ENCODE assay signal across 16 mouse cellular contexts in genomic region chr15:6154706-6155105, GRCm38 (mm10).
DNase-seq lines count a peak whose midpoint lies in the region; ATAC-seq and TF ChIP-seq lines count a peak whose summit lies in the region.
"Had no signal": no experiment of that assay in that cellular context is flagged by ENCODE, and none has a peak within 500 bp of the region (broad histone marks: within the 10 kb centered on the region; RNA-seq: fewer than 3 reads in every experiment).

No protein-coding gene starts in this region.

- H3K4me3 ChIP-seq in hindbrain, embryonic 11.5 days (ENCODE audit: low read depth, low read length): no peak overlapping the region
- no peak overlapping the region for H3K4me3 ChIP-seq in hindbrain, embryonic 10.5 days
- H3K4me3 ChIP-seq in cerebellum, adult 2 months (replicated peaks; ENCODE audit: insufficient read depth, low read depth, low read length): no peak overlapping the region
- H3K4me3 ChIP-seq: heart, embryonic 15.5 days; limb, embryonic 15.5 days; megakaryocyte, embryonic 14.5 days had no signal

- WGBS in hindbrain, embryonic 11.5 days: 61% methylated on average over 9 of the region's 9 CpGs
- WGBS in hindbrain, embryonic 10.5 days: 69% methylated on average over 9 of the region's 9 CpGs
- WGBS in cerebellum, adult 2 months: 61% methylated on average over 9 of the region's 9 CpGs

- no peak for TF ChIP-seq CTCF in cerebellum, adult 2 months (IDR thresholded peaks at IDR 0.05; ENCODE audit: borderline replicate concordance, insufficient read depth, low read depth, low read length)

- no peak for TF ChIP-seq POLR2A in cerebellum, adult 2 months (IDR thresholded peaks at IDR 0.05; ENCODE audit: borderline replicate concordance, insufficient read depth, low read length)

- H3K9me3 ChIP-seq in hindbrain, embryonic 11.5 days (ENCODE audit: control insufficient read depth, low read length): no peaks in the 10 kb centered on the region
- no peaks in the 10 kb centered on the region for H3K9me3 ChIP-seq in hindbrain, embryonic 10.5 days
- H3K9me3 ChIP-seq: heart, embryonic 15.5 days; limb, embryonic 15.5 days had no signal

- no peaks in the 10 kb centered on the region for H3K27me3 ChIP-seq in hindbrain, embryonic 11.5 days (ENCODE audit: control insufficient read depth, insufficient read depth, low read length)
- no peaks in the 10 kb centered on the region for H3K27me3 ChIP-seq in hindbrain, embryonic 10.5 days (ENCODE audit: insufficient read depth, poor library complexity, severe bottlenecking)
- no peaks in the 10 kb centered on the region for H3K27me3 ChIP-seq in cerebellum, adult 2 months (ENCODE audit: control insufficient read depth, insufficient read depth, low read length)
- H3K27me3 ChIP-seq: heart, embryonic 15.5 days; limb, embryonic 15.5 days; megakaryocyte, embryonic 14.5 days had no signal

- no peak overlapping the region for H3K4me2 ChIP-seq in hindbrain, embryonic 11.5 days (replicated peaks; ENCODE audit: low read depth, low read length)
- H3K4me2 ChIP-seq: heart, embryonic 15.5 days; limb, embryonic 15.5 days had no signal

- no peak for ATAC-seq in hindbrain, embryonic 11.5 days (ENCODE audit: low FRiP score)
- ATAC-seq: hindbrain, embryonic 16.5 days had no signal

- H3K36me3 ChIP-seq in hindbrain, embryonic 11.5 days (ENCODE audit: control insufficient read depth, insufficient read depth, low read length): no peaks in the 10 kb centered on the region
- no peaks in the 10 kb centered on the region for H3K36me3 ChIP-seq in hindbrain, embryonic 10.5 days
- H3K36me3 ChIP-seq: heart, embryonic 15.5 days; limb, embryonic 15.5 days had no signal

- no peaks in the 10 kb centered on the region for H3K4me1 ChIP-seq in hindbrain, embryonic 11.5 days (replicated peaks; ENCODE audit: control insufficient read depth, insufficient read depth, low read length)
- H3K4me1 ChIP-seq in hindbrain, embryonic 10.5 days (replicated peaks): no peaks in the 10 kb centered on the region
- H3K4me1 ChIP-seq in cerebellum, adult 2 months (ENCODE audit: control insufficient read depth, insufficient read depth, low read length): no peaks in the 10 kb centered on the region
- H3K4me1 ChIP-seq: heart, embryonic 15.5 days; limb, embryonic 15.5 days; megakaryocyte, embryonic 14.5 days had no signal

- H3K9ac ChIP-seq in hindbrain, embryonic 11.5 days (ENCODE audit: low read depth, low read length): no peak overlapping the region
- H3K9ac ChIP-seq: heart, embryonic 15.5 days; limb, embryonic 15.5 days had no signal

- peak; percentile 1 for DNase-seq in hindbrain, embryonic 11.5 days (ENCODE audit: low spot score)
- DNase-seq in hindbrain, embryonic 10.5 days (ENCODE audit: low spot score): no peak
- DNase-seq in embryo, embryonic 11 days: peak; percentile 14
- DNase-seq in kidney, adult 8-10 months: peak; percentile 21 to 22
- peak; percentile 24 for DNase-seq in mesoderm, embryonic 11.5 days (ENCODE audit: low read depth, low spot score)
- no peak for DNase-seq in cerebellum, adult 9-10 months
- DNase-seq in cerebellum, adult 2 months: no peak
- DNase-seq in layer of hippocampus, adult 8-10 months (ENCODE audit: low spot score in 2 of 2): no peak
- DNase-seq: B cell, adult 2 months; cerebellum, adult 11-12 months; layer of hippocampus, adult 9-11 months; lung, adult 2 months had no signal

- H3K27ac ChIP-seq in hindbrain, embryonic 11.5 days (ENCODE audit: low read depth, low read length): no peak overlapping the region
- no peak overlapping the region for H3K27ac ChIP-seq in hindbrain, embryonic 10.5 days
- no peak overlapping the region for H3K27ac ChIP-seq in cerebellum, adult 2 months (ENCODE audit: insufficient read depth, low read length)
- H3K27ac ChIP-seq: heart, embryonic 15.5 days; limb, embryonic 15.5 days had no signal

Comparison
In these comparisons a context has a peak if more than half of its experiments do, and no peak if none do; other contexts are left out.
1. DNase-seq: peak in hindbrain, embryonic 11.5 days (single experiment), embryo, embryonic 11 days (single experiment), kidney, adult 8-10 months (2 of 2) and mesoderm, embryonic 11.5 days (single experiment); none in hindbrain, embryonic 10.5 days (single experiment), cerebellum, adult 9-10 months (single experiment), cerebellum, adult 2 months (0 of 2) and layer of hippocampus, adult 8-10 months (0 of 2).